Mouse (Mus musculus): Measurements from ENCODE around the gene H2al1i.
"Not testable (repeated sequence)": the region's sequence is repeated elsewhere in the genome, so short reads cannot be mapped to it uniquely, and the experiment has no call there.

Gene H2al1i

GRCm38 (mm10) chrX:11324359-11324758, at the start of gene H2al1i:
H2al1i (plus strand) TSS chrX:11324659.
- in situ Hi-C loops (cut with MboI, MseI): loop anchor here (25.0 kb wide), 2 partner anchors 712 to 1462 kb away; no protein-coding TSS in a partner anchor

GRCm38 (mm10) chrX:11277083-11277482, 47.4 kb upstream of the H2al1i start:
- in situ Hi-C loops (cut with MboI, MseI): no loop called here

- in situ Hi-C loops (cut with MboI, MseI): loop anchor here (5.0 kb wide), 1 partner anchor 37 kb away; the partner anchor contains the start of genes H2al1f and H2al1g
Observed at GRCm38 (mm10) chrX:11280741-11281140, 43.7 kb upstream of the H2al1i start.

- in situ Hi-C loops (cut with MboI, MseI): no loop called here
Observed at GRCm38 (mm10) chrX:11288306-11288882, 36.1 kb upstream of the H2al1i start.

GRCm38 (mm10) chrX:11289244-11289643, 35.2 kb upstream of the H2al1i start:
- in situ Hi-C loops (cut with MboI, MseI): no loop called here

GRCm38 (mm10) chrX:11298957-11299356, 25.5 kb upstream of the H2al1i start, which contains the start of gene H2al1a:
H2al1a (plus strand) TSS chrX:11299257.
- in situ Hi-C loops (cut with MboI, MseI): not testable (repeated sequence)

- in situ Hi-C loops (cut with MboI, MseI): loop anchor here (25.0 kb wide), 2 partner anchors 690 to 1440 kb away; no protein-coding TSS in a partner anchor
Observed at GRCm38 (mm10) chrX:11302132-11302531, 22.3 kb upstream of the H2al1i start, which contains the start of gene H2al1b. H2al1b (plus strand) TSS chrX:11302432.

GRCm38 (mm10) chrX:11305355-11305754, 19.1 kb upstream of the H2al1i start, which contains the start of gene H2al1c:
H2al1c (plus strand) TSS chrX:11305655.
- in situ Hi-C loops (cut with MboI, MseI): loop anchor here (25.0 kb wide), 2 partner anchors 693 to 1443 kb away; no protein-coding TSS in a partner anchor

GRCm38 (mm10) chrX:11308524-11308923, 15.9 kb upstream of the H2al1i start, which contains the start of gene H2al1d:
H2al1d (plus strand) TSS chrX:11308824.
- in situ Hi-C loops (cut with MboI, MseI): loop anchor here (25.0 kb wide), 2 partner anchors 696 to 1446 kb away; no protein-coding TSS in a partner anchor

- in situ Hi-C loops (cut with MboI, MseI): loop anchor here (25.0 kb wide), 2 partner anchors 699 to 1449 kb away; no protein-coding TSS in a partner anchor
Observed at GRCm38 (mm10) chrX:11311634-11312033, 12.8 kb upstream of the H2al1i start, which contains the start of gene H2al1e. H2al1e (plus strand) TSS chrX:11311934.

- in situ Hi-C loops (cut with MboI, MseI): loop anchor here (5.0 to 25.0 kb wide), 3 partner anchors 33 to 1453 kb away; no protein-coding TSS in a partner anchor
Observed at GRCm38 (mm10) chrX:11314858-11315257, 9.6 kb upstream of the H2al1i start, which contains the start of gene H2al1f. H2al1f (plus strand) TSS chrX:11315158.

GRCm38 (mm10) chrX:11317956-11318355, 6.5 kb upstream of the H2al1i start, which contains the start of gene H2al1g:
H2al1g (plus strand) TSS chrX:11318256.
- in situ Hi-C loops (cut with MboI, MseI): loop anchor here (5.0 to 25.0 kb wide), 3 partner anchors 36 to 1456 kb away; no protein-coding TSS in a partner anchor

GRCm38 (mm10) chrX:11321192-11321591, 3.3 kb upstream of the H2al1i start, which contains the start of gene H2al1h:
H2al1h (plus strand) TSS chrX:11321492.
- in situ Hi-C loops (cut with MboI, MseI): loop anchor here (25.0 kb wide), 2 partner anchors 709 to 1459 kb away; no protein-coding TSS in a partner anchor

- in situ Hi-C loops (cut with MboI, MseI): not testable (repeated sequence)
Observed at GRCm38 (mm10) chrX:11327522-11327921, 3.1 kb downstream of the H2al1i start, which contains the start of gene H2al1j. H2al1j (plus strand) TSS chrX:11327822.

- in situ Hi-C loops (cut with MboI, MseI): no loop called here
Observed at GRCm38 (mm10) chrX:11345762-11346161, 21.3 kb downstream of the H2al1i start.

GRCm38 (mm10) chrX:11346756-11347155, 22.3 kb downstream of the H2al1i start:
- in situ Hi-C loops (cut with MboI, MseI): no loop called here

GRCm38 (mm10) chrX:11360823-11361222, 36.4 kb downstream of the H2al1i start:
- in situ Hi-C loops (cut with MboI, MseI): no loop called here

GRCm38 (mm10) chrX:11361261-11361660, 36.8 kb downstream of the H2al1i start:
- in situ Hi-C loops (cut with MboI, MseI): no loop called here

GRCm38 (mm10) chrX:11363890-11364289, 39.4 kb downstream of the H2al1i start:
- in situ Hi-C loops (cut with MboI, MseI): no loop called here

- in situ Hi-C loops (cut with MboI, MseI): no loop called here
Observed at GRCm38 (mm10) chrX:11365151-11365550, 40.7 kb downstream of the H2al1i start.
